Mouse (Mus musculus) MEL (cell line): Measurements from ENCODE around the gene Tec. TPM values are rescaled to one million over a fixed set of nuclear protein-coding genes. Genes with fewer than 3 reads are reported as not detected.

ENCODE experiments used
- DNase-seq: peaks from one replicate; pipeline ENCODE4 v3.0.0; 2011; ENCODE audit warnings: low read depth, low spot score
- H3K27ac ChIP-seq: 2 replicates; pipeline ENCODE4 v1.5.1; 2012; ENCODE audit warnings: low read depth, mild to moderate bottlenecking, control low read depth, low read length, moderate library complexity; ENCODE audit not compliant: control insufficient read depth
- H3K27me3 ChIP-seq, 2 experiments: fragments of 150-350 bp in 1 of 2; sonication (generic) in 1 of 2; 2 replicates each; pipeline ENCODE4 v1.6.1; 2012; ENCODE audit warnings: low read length in 2 of 2, mild to moderate bottlenecking in 2 of 2, improper control_type of control experiment in 1 of 2, moderate library complexity in 1 of 2; ENCODE audit not compliant: insufficient read depth in 2 of 2, control insufficient read depth in 1 of 2
- H3K36me3 ChIP-seq, 2 experiments: 2 replicates each; pipeline ENCODE4 v1.6.1; 2012 to 2014; ENCODE audit warnings: low read length in 2 of 2, improper control_type of control experiment in 1 of 2, inconsistent platforms in 1 of 2, mild to moderate bottlenecking in 1 of 2; ENCODE audit not compliant: insufficient read depth in 2 of 2, control insufficient read depth in 1 of 2
- H3K4me1 ChIP-seq, 2 experiments: fragments of 150-350 bp in 1 of 2; sonication (generic) in 1 of 2; 2 replicates each; pipeline ENCODE4 v1.6.1; 2012; ENCODE audit warnings: low read length in 2 of 2, improper control_type of control experiment in 1 of 2, mild to moderate bottlenecking in 1 of 2; ENCODE audit not compliant: insufficient read depth in 2 of 2, control insufficient read depth in 1 of 2
- H3K4me3 ChIP-seq, 2 experiments: fragments of 150-350 bp in 1 of 2; sonication (generic) in 1 of 2; 2 replicates each; pipeline ENCODE4 v1.5.1; 2012; ENCODE audit warnings: low read depth in 2 of 2, low read length in 2 of 2, mild to moderate bottlenecking in 2 of 2, moderate library complexity in 2 of 2, control low read depth in 1 of 2, improper control_type of control experiment in 1 of 2; ENCODE audit not compliant: control insufficient read depth in 1 of 2, insufficient read depth in 1 of 2
- H3K79me2 ChIP-seq: 2 replicates; pipeline ENCODE4 v1.6.1; 2012; ENCODE audit warnings: mild to moderate bottlenecking, low read length, moderate library complexity; ENCODE audit not compliant: control insufficient read depth, poor library complexity, insufficient read depth
- H3K9ac ChIP-seq: 2 replicates; pipeline ENCODE4 v1.6.1; 2012; ENCODE audit warnings: low read depth, mild to moderate bottlenecking, control low read depth, low read length, moderate library complexity; ENCODE audit not compliant: control insufficient read depth, poor library complexity, severe bottlenecking
- H3K9me3 ChIP-seq: fragments of 150-350 bp; sonication (generic); replicated peaks from 2 replicates; pipeline ENCODE4 v1.6.1; 2012; ENCODE audit warnings: mild to moderate bottlenecking, low read length, improper control_type of control experiment, moderate library complexity; ENCODE audit not compliant: insufficient read depth
- BHLHE40 ChIP-seq: IDR thresholded peaks from 2 replicates; pipeline ENCODE4 v1.6.1; 2012; ENCODE audit warnings: low read depth, mild to moderate bottlenecking, inconsistent platforms, low read length, improper control_type of control experiment, borderline replicate concordance
- CHD1 ChIP-seq: IDR thresholded peaks from 2 replicates; pipeline ENCODE4 v1.6.1; 2012; ENCODE audit warnings: low read depth, mild to moderate bottlenecking, inconsistent platforms, low read length, improper control_type of control experiment
- E2F4 ChIP-seq: IDR thresholded peaks from 2 replicates; pipeline ENCODE4 v1.6.1; 2011; ENCODE audit warnings: low read depth, low read length, improper control_type of control experiment, borderline replicate concordance
- EP300 ChIP-seq, 2 experiments: IDR thresholded peaks; 2 replicates each; pipeline ENCODE4 v1.6.1; 2011; ENCODE audit warnings: improper control_type of control experiment in 2 of 2, low read length in 2 of 2, low read depth in 1 of 2, mild to moderate bottlenecking in 1 of 2
- ETS1 ChIP-seq: IDR thresholded peaks from 2 replicates; pipeline ENCODE4 v1.6.1; 2012; ENCODE audit warnings: low read depth, mild to moderate bottlenecking, inconsistent platforms, low read length, improper control_type of control experiment, moderate library complexity
- GABPA ChIP-seq: IDR thresholded peaks from 2 replicates; pipeline ENCODE4 v1.6.1; 2012; ENCODE audit warnings: low read depth, mild to moderate bottlenecking, inconsistent platforms, low read length, improper control_type of control experiment, moderate library complexity
- HCFC1 ChIP-seq: IDR thresholded peaks from 2 replicates; pipeline ENCODE4 v1.6.1; 2012; ENCODE audit warnings: low read depth, mild to moderate bottlenecking, inconsistent platforms, low read length, improper control_type of control experiment, moderate library complexity
- JUND ChIP-seq: IDR thresholded peaks from 2 replicates; pipeline ENCODE4 v1.6.1; 2011; ENCODE audit warnings: low read depth, mild to moderate bottlenecking, improper control_type of control experiment, low read length
- KAT2A ChIP-seq: conservative IDR thresholded peaks from 2 replicates; pipeline ENCODE4 v1.6.1; 2012; ENCODE audit warnings: low read depth, low read length, improper control_type of control experiment, inconsistent platforms
- MAX ChIP-seq: IDR thresholded peaks from 2 replicates; pipeline ENCODE4 v1.6.1; 2011; ENCODE audit warnings: low read length, improper control_type of control experiment
- MAZ ChIP-seq: IDR thresholded peaks from 2 replicates; pipeline ENCODE4 v1.6.1; 2012; ENCODE audit warnings: low read depth, mild to moderate bottlenecking, inconsistent platforms, low read length, improper control_type of control experiment
- MXI1 ChIP-seq: IDR thresholded peaks from 2 replicates; pipeline ENCODE4 v1.6.1; 2011; ENCODE audit warnings: mild to moderate bottlenecking, low read depth, low read length, improper control_type of control experiment
- MYB ChIP-seq: IDR thresholded peaks from 2 replicates; pipeline ENCODE4 v1.6.1; 2011; ENCODE audit warnings: mild to moderate bottlenecking, low read depth, low read length, improper control_type of control experiment
- POLR2AphosphoS2 ChIP-seq: IDR thresholded peaks from 2 replicates; pipeline ENCODE4 v1.6.1; 2011; ENCODE audit warnings: low read length, improper control_type of control experiment
- SIN3A ChIP-seq: IDR thresholded peaks from 2 replicates; pipeline ENCODE4 v1.6.1; 2012; ENCODE audit warnings: low read length, improper control_type of control experiment, inconsistent platforms
- SMC3 ChIP-seq: IDR thresholded peaks from 2 replicates; pipeline ENCODE4 v1.6.1; 2011; ENCODE audit warnings: low read depth, low read length, improper control_type of control experiment
- UBTF ChIP-seq: IDR thresholded peaks from 2 replicates; pipeline ENCODE4 v1.6.1; 2012; ENCODE audit warnings: low read depth, mild to moderate bottlenecking, inconsistent platforms, low read length, improper control_type of control experiment, moderate library complexity, borderline replicate concordance; ENCODE audit not compliant: insufficient read depth
- USF2 ChIP-seq, 2 experiments: IDR thresholded peaks; 2 replicates each; pipeline ENCODE4 v1.6.1; 2011 to 2012; ENCODE audit warnings: improper control_type of control experiment in 2 of 2, low read length in 2 of 2, borderline replicate concordance in 1 of 2, inconsistent platforms in 1 of 2, low read depth in 1 of 2, mild to moderate bottlenecking in 1 of 2; ENCODE audit not compliant: insufficient read depth in 1 of 2
- ZC3H11A ChIP-seq: IDR thresholded peaks from 2 replicates; pipeline ENCODE4 v1.6.1; 2012; ENCODE audit warnings: low read depth, mild to moderate bottlenecking, inconsistent platforms, low read length, improper control_type of control experiment
- ZMIZ1 ChIP-seq: IDR thresholded peaks from 2 replicates; pipeline ENCODE4 v1.6.1; 2012; ENCODE audit warnings: low read depth, mild to moderate bottlenecking, inconsistent platforms, low read length, improper control_type of control experiment, moderate library complexity
- ZNF384 ChIP-seq: IDR thresholded peaks from 2 replicates; pipeline ENCODE4 v1.6.1; 2012; ENCODE audit warnings: low read depth, mild to moderate bottlenecking, inconsistent platforms, low read length, improper control_type of control experiment
- polyA plus RNA-seq, 2 experiments: library from polyadenylated mRNA; stranded (reverse) in 1 of 2; unstranded in 1 of 2; fragments of >175 nt in 1 of 2; fragments of >200 nt in 1 of 2; gene quantifications; 2 replicates each; pipeline versions ENCODE4 v1.2.1 to v1.2.4; 2012; ENCODE audit warnings: low replicate concordance in 2 of 2, low read depth in 1 of 2; ENCODE audit not compliant: insufficient read length in 2 of 2, insufficient read depth in 1 of 2, missing spikeins in 1 of 2
- total RNA-seq: library from RNA; depleted of rRNA; stranded (reverse); fragments of 300-350 nt; gene quantifications from 2 replicates; pipeline ENCODE4 v1.2.3, GENCODE M21; 2012

Tec gene
- total and polyA plus RNA-seq, 3 experiments: 44.8 to 61.1 TPM; not detected in 1

GRCm38 (mm10) chr5:72776127-72776526 is 92.2 kb downstream of the Tec start:
- no peak for DNase-seq
- no peak overlapping the region for H3K4me3 ChIP-seq
- TF ChIP-seq ZNF384 (no peak), EP300 (IDR thresholded peaks at IDR 0.05; ENCODE audit: low read depth in 1 of 2, low read length in 2 of 2) (no peak), MYB (no peak), HCFC1 (no peak), GABPA (no peak), ZC3H11A (no peak), BHLHE40 (no peak)
- TF ChIP-seq, all 39 proteins: peak for 0
- Histone ChIP-seq H3K36me3 (peaks cover 0 to 53% of the 10 kb centered on the region in 2 experiments; a peak in 2 of 4 replicates), H3K27me3 (no peaks in the 10 kb centered on the region), H3K9me3 (no peaks in the 10 kb centered on the region), H3K27ac (no peak overlapping the region), H3K9ac (no peak overlapping the region), H3K79me2 (no peaks in the 10 kb centered on the region), H3K4me1 (no peaks in the 10 kb centered on the region)

GRCm38 (mm10) chr5:72769841-72770240 is 98.4 kb downstream of the Tec start:
- Histone ChIP-seq H3K79me2 (no peaks in the 10 kb centered on the region), H3K27ac (no peak overlapping the region), H3K4me3 (no peak overlapping the region), H3K36me3 (peaks cover 0 to 45% of the 10 kb centered on the region in 2 experiments; a peak in 2 of 4 replicates), H3K27me3 (no peaks in the 10 kb centered on the region), H3K9me3 (no peaks in the 10 kb centered on the region), H3K9ac (no peak overlapping the region), H3K4me1 (no peaks in the 10 kb centered on the region)
- no peak for DNase-seq
- TF ChIP-seq SIN3A (no peak), BHLHE40 (no peak), E2F4 (no peak), JUND (no peak), MAZ (no peak), SMC3 (no peak), USF2 (IDR thresholded peaks at IDR 0.05; ENCODE audit: borderline replicate concordance in 1 of 2, insufficient read depth in 1 of 2, low read depth in 1 of 2, low read length in 2 of 2) (no peak), CHD1 (no peak), ZNF384 (no peak), ZC3H11A (no peak), POLR2AphosphoS2 (no peak), MXI1 (no peak), EP300 (IDR thresholded peaks at IDR 0.05; ENCODE audit: low read depth in 1 of 2, low read length in 2 of 2) (no peak), UBTF (no peak), KAT2A (no peak), ZMIZ1 (no peak), ETS1 (no peak), MAX (no peak)
